Mouse (Mus musculus) c-Kit-positive CD71-positive TER-119-negative erythroid progenitor cells, embryonic 14.5 days (primary cell): ENCODE measurements around the gene Fam181b.

Experiments used
- DNase-seq: peaks from one replicate; pipeline ENCODE4 v3.0.0-alpha.2; 2013; ENCODE audit warnings: low read depth

Fam181b gene

GRCm38 (mm10) chr7:93079785-93080730, at the start of gene Fam181b:
TSS of gene Fam181b (plus strand) at chr7:93079865.
- no peak for DNase-seq

GRCm38 (mm10) chr7:93037763-93038471, 41.7 kb upstream of the Fam181b start:
- no peak for DNase-seq

- no peak for DNase-seq
Observed at GRCm38 (mm10) chr7:93038472-93038828, 41.2 kb upstream of the Fam181b start.

DNA sequence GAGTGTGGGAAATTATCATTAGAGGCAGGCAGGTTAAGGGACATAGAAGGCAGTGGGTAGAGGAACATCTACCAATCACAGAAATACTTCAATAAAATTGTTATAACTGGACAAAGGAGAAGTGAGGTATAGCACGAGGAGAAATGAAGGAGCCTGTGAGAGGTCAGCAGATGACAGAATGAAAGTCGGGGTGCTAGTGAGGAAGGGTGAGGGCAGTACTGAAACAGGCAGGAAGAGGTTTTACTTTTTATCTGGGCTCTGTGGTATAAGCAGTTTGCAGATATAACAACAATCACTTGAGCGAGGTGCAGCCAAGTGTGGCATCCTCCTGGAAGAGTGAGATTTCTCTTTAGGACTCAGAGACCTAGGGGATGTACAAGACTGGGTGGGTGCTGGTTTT, 40.1 kb upstream of the Fam181b start:
- no peak for DNase-seq

DNA sequence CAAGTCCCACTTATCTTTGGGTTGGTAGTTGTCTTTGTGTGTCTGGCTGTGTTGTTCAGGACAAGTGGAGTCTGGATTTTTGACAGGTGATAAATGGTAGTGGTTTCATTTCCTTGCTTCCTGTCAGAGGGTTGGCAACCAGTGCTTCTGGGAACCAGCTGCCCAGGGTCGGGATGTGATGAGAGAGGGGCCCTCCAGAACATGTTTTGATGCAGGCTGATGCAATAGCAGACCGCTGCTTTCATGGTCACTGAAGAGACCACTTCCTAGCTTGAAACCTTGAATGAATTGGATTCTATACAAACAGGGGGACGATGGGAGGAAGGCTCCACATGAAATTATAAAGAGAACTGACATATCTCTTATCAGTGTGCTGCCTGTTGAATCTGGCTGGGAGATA, 35.3 kb upstream of the Fam181b start:
- no peak for DNase-seq

- no peak for DNase-seq
Observed at GRCm38 (mm10) chr7:93044788-93045187, 34.9 kb upstream of the Fam181b start.

- no peak for DNase-seq
Observed at GRCm38 (mm10) chr7:93060831-93061230, 18.8 kb upstream of the Fam181b start.

- DNase-seq = no peak
Observed at GRCm38 (mm10) chr7:93061747-93062146, 17.9 kb upstream of the Fam181b start.

- no peak for DNase-seq
Observed at GRCm38 (mm10) chr7:93062189-93062588, 17.5 kb upstream of the Fam181b start.

DNA sequence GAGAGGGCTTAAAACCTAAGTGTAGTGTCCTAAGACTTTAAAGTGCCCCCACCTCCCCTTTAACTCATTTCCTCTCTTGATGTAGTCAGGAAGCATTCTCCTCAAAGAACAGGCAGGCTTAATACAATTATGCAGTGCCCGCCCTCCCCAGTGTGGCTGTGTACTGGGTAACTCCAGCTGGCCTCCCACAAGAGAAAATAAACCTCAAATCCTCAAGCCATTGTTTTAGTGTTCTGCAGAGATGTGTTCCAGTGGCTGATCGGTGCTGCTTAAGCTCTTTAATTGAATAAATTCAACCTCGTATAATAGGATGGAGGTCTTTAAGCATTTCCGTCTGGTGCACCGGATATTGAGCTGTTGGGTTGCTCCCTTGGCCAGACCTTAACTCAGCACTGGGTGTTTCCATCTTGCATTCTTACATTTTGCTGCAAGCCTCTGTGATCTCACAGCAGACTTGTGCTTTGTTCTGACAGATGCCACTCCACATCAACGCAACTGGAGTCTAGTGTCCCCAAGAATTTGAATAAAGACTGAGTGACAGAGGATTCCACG, 12.1 kb upstream of the Fam181b start:
- DNase-seq = no peak

GRCm38 (mm10) chr7:93076435-93076960, 3.2 kb upstream of the Fam181b start:
- DNase-seq = no peak

DNA sequence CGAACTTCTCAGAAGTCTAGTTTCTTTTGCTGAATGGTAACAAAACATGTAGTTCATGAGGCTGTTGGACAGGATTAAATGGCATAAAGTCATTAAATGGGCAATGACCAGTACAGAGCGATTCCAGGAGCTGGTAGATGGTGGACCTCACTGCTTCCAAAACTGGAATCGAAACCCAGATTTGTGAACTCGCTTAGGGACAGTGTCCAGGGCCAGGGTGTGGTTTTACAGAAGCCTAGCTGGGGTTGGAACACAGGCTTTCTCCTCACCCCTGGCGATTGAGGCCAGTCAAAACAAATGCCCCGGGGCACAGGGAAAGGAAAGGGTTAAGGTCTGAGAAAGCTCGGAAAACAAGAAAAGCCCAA, 263 bp upstream of the Fam181b start:
- no peak for DNase-seq

DNA sequence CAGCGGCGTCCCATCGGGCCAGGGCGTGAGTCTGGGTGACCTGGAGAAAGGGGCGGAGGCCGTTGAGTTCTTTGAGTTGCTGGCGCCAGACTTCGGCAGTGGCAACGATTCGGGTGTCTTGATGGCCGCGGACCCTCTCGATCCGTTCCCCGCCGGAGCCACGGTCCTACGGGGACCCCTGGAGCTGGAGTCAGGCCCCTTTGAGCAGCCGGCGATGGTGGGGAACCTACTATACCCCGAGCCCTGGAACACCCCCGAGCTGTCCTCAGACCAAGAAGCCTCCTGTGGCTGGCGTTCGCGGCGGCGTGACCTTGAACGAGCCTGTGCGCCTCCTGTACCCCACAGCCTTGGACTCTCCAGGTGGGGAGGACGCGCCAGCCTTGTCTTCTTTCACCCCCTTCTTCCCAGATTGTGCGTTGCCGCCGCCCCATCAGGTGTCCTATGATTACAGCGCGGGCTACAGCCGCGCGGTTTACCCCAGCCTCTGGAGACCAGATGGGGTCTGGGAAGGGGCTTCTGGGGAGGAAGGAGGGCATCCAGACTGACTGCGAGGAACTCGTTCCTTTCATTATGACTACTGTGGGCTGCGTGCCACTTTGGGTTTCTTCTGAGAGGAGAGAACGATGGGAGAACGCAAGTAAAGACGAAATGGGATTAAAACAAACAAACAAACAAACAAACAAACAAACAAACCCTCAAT, 1.2 kb downstream of the Fam181b start:
- DNase-seq = no peak

GRCm38 (mm10) chr7:93093371-93094058, 13.8 kb downstream of the Fam181b start:
- DNase-seq = no peak

- no peak for DNase-seq
Observed at GRCm38 (mm10) chr7:93095511-93095910, 15.8 kb downstream of the Fam181b start.

DNA sequence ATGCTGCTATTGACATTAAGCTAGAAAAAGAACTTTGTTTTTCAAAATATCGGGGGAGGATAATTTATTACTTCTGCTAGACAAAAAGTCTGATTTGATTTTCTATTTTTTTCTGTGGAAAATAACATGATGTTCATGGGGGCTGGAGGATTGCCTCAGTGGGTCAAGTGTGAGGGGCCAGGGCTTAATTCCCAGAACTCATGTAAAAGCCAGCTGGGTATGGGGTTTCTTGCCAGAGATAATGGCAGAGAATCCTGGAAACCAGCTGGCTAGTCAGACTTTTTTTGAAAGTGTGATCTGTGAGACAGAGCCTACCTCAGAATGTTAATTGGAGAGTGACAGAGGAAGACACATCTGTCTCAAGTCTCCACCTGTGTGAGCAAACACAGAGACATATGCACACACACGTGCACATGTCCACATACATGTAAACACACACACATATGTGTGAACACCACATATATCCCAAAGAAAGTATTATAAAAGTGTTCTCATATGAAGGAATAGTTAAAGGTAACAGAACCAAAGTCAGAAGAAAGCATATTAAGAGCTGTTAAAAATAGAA, 25.2 kb downstream of the Fam181b start:
- DNase-seq = no peak

- no peak for DNase-seq
Observed at GRCm38 (mm10) chr7:93110370-93110965, 30.8 kb downstream of the Fam181b start.

- DNase-seq = no peak
Observed at GRCm38 (mm10) chr7:93111056-93111455, 31.4 kb downstream of the Fam181b start.

DNA sequence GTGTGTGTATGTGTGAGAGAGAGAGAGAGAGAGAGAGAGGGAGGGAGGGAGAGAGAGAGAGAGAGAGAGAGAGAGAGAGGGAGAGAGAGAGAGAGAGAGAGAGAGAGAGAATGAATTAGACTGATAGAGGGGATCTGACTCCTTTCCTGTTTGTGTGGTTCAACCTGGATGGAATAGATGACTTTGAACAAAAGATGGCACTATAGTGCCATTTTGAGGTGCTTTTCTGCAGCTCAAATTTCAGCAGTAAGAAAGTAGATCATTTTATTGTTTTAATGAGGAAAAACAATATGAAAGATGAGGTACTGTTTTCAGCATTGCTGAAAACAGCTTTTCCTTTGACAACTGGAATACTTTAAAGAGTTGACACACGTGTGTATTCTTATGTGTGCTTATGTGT, 37.9 kb downstream of the Fam181b start:
- no peak for DNase-seq

GRCm38 (mm10) chr7:93123936-93124335, 44.3 kb downstream of the Fam181b start:
- DNase-seq = no peak
